Comparison of ENCODE assay signal across 8 mouse cellular contexts in genomic region chr11:120571754-120572416, GRCm38 (mm10). TPM values are rescaled to one million over a fixed set of nuclear protein-coding genes. Genes with fewer than 3 reads are reported as not detected.
A peak's percentile ranks its signal among the peaks of the same experiment; 100 is the strongest.
DNase-seq lines count a peak whose midpoint lies in the region; ATAC-seq lines count a peak whose summit lies in the region.

No protein-coding gene starts in this region.

- peaks cover 37% of the 10 kb centered on the region for H3K36me3 ChIP-seq in lung, embryonic 16.5 days (ENCODE audit: control insufficient read depth, insufficient read depth, low read length)
- peaks cover 43% of the 10 kb centered on the region for H3K36me3 ChIP-seq in embryonic facial prominence, embryonic 15.5 days
- H3K36me3 ChIP-seq in intestine, embryonic 15.5 days: peaks cover 35% of the 10 kb centered on the region
- peaks cover 30% of the 10 kb centered on the region for H3K36me3 ChIP-seq in neural tube, embryonic 14.5 days (ENCODE audit: control insufficient read depth, insufficient read depth, low read length)

- H3K4me1 ChIP-seq in lung, embryonic 16.5 days (replicated peaks; ENCODE audit: control insufficient read depth, insufficient read depth, low read length): peaks cover 18% of the 10 kb centered on the region
- H3K4me1 ChIP-seq in embryonic facial prominence, embryonic 15.5 days: peaks cover 25% of the 10 kb centered on the region
- peaks cover 25% of the 10 kb centered on the region for H3K4me1 ChIP-seq in intestine, embryonic 15.5 days (replicated peaks)
- peaks cover 16% of the 10 kb centered on the region for H3K4me1 ChIP-seq in neural tube, embryonic 14.5 days (ENCODE audit: control insufficient read depth, insufficient read depth, low read length)

- WGBS in lung, embryonic 16.5 days: 5% methylated on average over 11 of the region's 11 CpGs
- 8% methylated on average over 11 of the region's 11 CpGs for WGBS in embryonic facial prominence, embryonic 15.5 days
- WGBS in intestine, embryonic 15.5 days: 6% methylated on average over 11 of the region's 11 CpGs
- 15% methylated on average over 11 of the region's 11 CpGs for WGBS in neural tube, embryonic 14.5 days

- H3K9ac ChIP-seq in lung, embryonic 16.5 days (ENCODE audit: low read length): peak overlapping the region; percentile 98
- H3K9ac ChIP-seq in embryonic facial prominence, embryonic 15.5 days: peak overlapping the region; percentile 94
- H3K9ac ChIP-seq in intestine, embryonic 15.5 days: peak overlapping the region; percentile 93
- peak overlapping the region; percentile 72 for H3K9ac ChIP-seq in neural tube, embryonic 14.5 days (replicated peaks; ENCODE audit: low read depth, low read length)

- intact Hi-C loops in left cerebral cortex, postnatal 36 days (cut with DNase I): loop anchor here (2.0 to 10.0 kb wide), 2 partner anchors 57 to 87 kb away; partner anchors contain the start of gene Mrpl12

- H3K27me3 ChIP-seq in lung, embryonic 16.5 days (ENCODE audit: control insufficient read depth, insufficient read depth, low read depth, low read length): no peaks in the 10 kb centered on the region
- no peaks in the 10 kb centered on the region for H3K27me3 ChIP-seq in embryonic facial prominence, embryonic 15.5 days
- no peaks in the 10 kb centered on the region for H3K27me3 ChIP-seq in intestine, embryonic 15.5 days (replicated peaks)
- H3K27me3 ChIP-seq in neural tube, embryonic 14.5 days (ENCODE audit: control insufficient read depth, insufficient read depth, low read length): no peaks in the 10 kb centered on the region

- H3K27ac ChIP-seq in lung, embryonic 16.5 days (ENCODE audit: low read length): peak overlapping the region; percentile 83
- H3K27ac ChIP-seq in embryonic facial prominence, embryonic 15.5 days (replicated peaks): peak overlapping the region; percentile 98
- peak overlapping the region; percentile 85 for H3K27ac ChIP-seq in intestine, embryonic 15.5 days
- H3K27ac ChIP-seq in neural tube, embryonic 14.5 days (ENCODE audit: low read depth, low read length): peak overlapping the region; percentile 56

- no peaks in the 10 kb centered on the region for H3K9me3 ChIP-seq in lung, embryonic 16.5 days (ENCODE audit: control insufficient read depth, low read length)
- no peaks in the 10 kb centered on the region for H3K9me3 ChIP-seq in embryonic facial prominence, embryonic 15.5 days (replicated peaks)
- no peaks in the 10 kb centered on the region for H3K9me3 ChIP-seq in intestine, embryonic 15.5 days
- H3K9me3 ChIP-seq in neural tube, embryonic 14.5 days (ENCODE audit: control insufficient read depth, low read length): no peaks in the 10 kb centered on the region

- H3K4me3 ChIP-seq in lung, embryonic 16.5 days (ENCODE audit: low read length): peak overlapping the region; percentile 82
- H3K4me3 ChIP-seq in embryonic facial prominence, embryonic 15.5 days (replicated peaks): peak overlapping the region; percentile 97
- H3K4me3 ChIP-seq in intestine, embryonic 15.5 days (replicated peaks): peak overlapping the region; percentile 96
- peak overlapping the region; percentile 68 for H3K4me3 ChIP-seq in neural tube, embryonic 14.5 days (ENCODE audit: low read depth, low read length)

- no peak for DNase-seq in lung, postnatal 10 days
- no peak for DNase-seq in urinary bladder, adult 2 months (ENCODE audit: low spot score)
- no peak for DNase-seq in left cerebral cortex, postnatal 36 days (ENCODE audit: low spot score in 2 of 2)

- H3K4me2 ChIP-seq in lung, embryonic 16.5 days (ENCODE audit: low read depth, low read length): peak overlapping the region; percentile 91
- peak overlapping the region; percentile 75 for H3K4me2 ChIP-seq in embryonic facial prominence, embryonic 15.5 days (replicated peaks)
- peak overlapping the region; percentile 85 for H3K4me2 ChIP-seq in intestine, embryonic 15.5 days (replicated peaks)
- H3K4me2 ChIP-seq in neural tube, embryonic 14.5 days (ENCODE audit: low read depth, low read length): peak overlapping the region; percentile 95

- ATAC-seq in lung, embryonic 16.5 days (ENCODE audit: low read depth): no peak
- ATAC-seq in embryonic facial prominence, embryonic 15.5 days (ENCODE audit: insufficient number of reproducible peaks, low FRiP score, low TSS enrichment, low read depth): no peak
- no peak for ATAC-seq in intestine, embryonic 15.5 days
- no peak for ATAC-seq in neural tube, embryonic 14.5 days (ENCODE audit: low read depth)
- ATAC-seq in erythroid progenitor cell, adult 5-6 weeks (replicated peaks; ENCODE audit: low FRiP score, poor library complexity, severe bottlenecking): no peak

RNA-seq across cellular contexts. Expression of gene P4hb, which starts 1.2 kb away (rescaled TPM):
- polyA plus RNA-seq in lung, embryonic 16.5 days (2015; fragmentation: Nextera tagmentation; extraction: Ambion mirVana): 829 and 841 TPM in 2 replicates
- polyA plus RNA-seq in embryonic facial prominence, embryonic 15.5 days (2015; fragmentation: Nextera tagmentation; extraction: Ambion mirVana): 831 and 838 TPM in 2 replicates
- polyA plus RNA-seq in intestine, embryonic 15.5 days (2015; fragmentation: Nextera tagmentation; extraction: Ambion mirVana): 992 and 1,107 TPM in 2 replicates
- polyA plus RNA-seq in neural tube, embryonic 14.5 days (2014; fragmentation: Nextera tagmentation; extraction: Ambion mirVana): 248 and 330 TPM in 2 replicates
- 272 and 354 TPM in 2 replicates for polyA plus RNA-seq in urinary bladder, adult 2 months (2012; rRNA removed)
- 100 to 1,000 TPM; 122 to 126 TPM for total RNA-seq in left cerebral cortex, postnatal 36 days (2021)
- 101 and 104 TPM in 2 replicates for total RNA-seq in erythroid progenitor cell, adult 5-6 weeks (2015; ENCODE audit: low replicate concordance)
- 112 and 141 TPM in 2 replicates for total RNA-seq in erythroid progenitor cell, adult 5-6 weeks (2017; ENCODE audit: low replicate concordance)

RNA-seq across cellular contexts. Expression of gene Arhgdia, which starts 9.5 kb away (rescaled TPM):
- 654 and 680 TPM in 2 replicates for polyA plus RNA-seq in lung, embryonic 16.5 days (2015; fragmentation: Nextera tagmentation; extraction: Ambion mirVana)
- 593 and 594 TPM in 2 replicates for polyA plus RNA-seq in embryonic facial prominence, embryonic 15.5 days (2015; fragmentation: Nextera tagmentation; extraction: Ambion mirVana)
- polyA plus RNA-seq in intestine, embryonic 15.5 days (2015; fragmentation: Nextera tagmentation; extraction: Ambion mirVana): 559 and 611 TPM in 2 replicates
- polyA plus RNA-seq in neural tube, embryonic 14.5 days (2014; fragmentation: Nextera tagmentation; extraction: Ambion mirVana): 419 and 479 TPM in 2 replicates
- 399 and 409 TPM in 2 replicates for polyA plus RNA-seq in urinary bladder, adult 2 months (2012; rRNA removed)
- total RNA-seq in left cerebral cortex, postnatal 36 days (2021): 100 to 1,000 TPM; 304 to 344 TPM
- 134 and 150 TPM in 2 replicates for total RNA-seq in erythroid progenitor cell, adult 5-6 weeks (2015; ENCODE audit: low replicate concordance)
- total RNA-seq in erythroid progenitor cell, adult 5-6 weeks (2017; ENCODE audit: low replicate concordance): 45.3 and 49.3 TPM in 2 replicates

RNA-seq across cellular contexts. Expression of gene Ppp1r27, which starts 21.0 kb away (rescaled TPM):
- 0.95 and 2.6 TPM in 2 replicates for polyA plus RNA-seq in lung, embryonic 16.5 days (2015; fragmentation: Nextera tagmentation; extraction: Ambion mirVana)
- polyA plus RNA-seq in embryonic facial prominence, embryonic 15.5 days (2015; fragmentation: Nextera tagmentation; extraction: Ambion mirVana): 1.8 and 2.3 TPM in 2 replicates
- not detected in 2 replicates for polyA plus RNA-seq in intestine, embryonic 15.5 days (2015; fragmentation: Nextera tagmentation; extraction: Ambion mirVana)
- polyA plus RNA-seq in neural tube, embryonic 14.5 days (2014; fragmentation: Nextera tagmentation; extraction: Ambion mirVana): not detected in 2 replicates
- not detected in 2 replicates for polyA plus RNA-seq in urinary bladder, adult 2 months (2012; rRNA removed)
- not detected for total RNA-seq in left cerebral cortex, postnatal 36 days (2021)
- total RNA-seq in erythroid progenitor cell, adult 5-6 weeks (2015; ENCODE audit: low replicate concordance): not detected in 2 replicates
- not detected in 2 replicates for total RNA-seq in erythroid progenitor cell, adult 5-6 weeks (2017; ENCODE audit: low replicate concordance)

RNA-seq across cellular contexts. Expression of gene Mcrip1, which starts 22.4 kb away (rescaled TPM):
- polyA plus RNA-seq in lung, embryonic 16.5 days (2015; fragmentation: Nextera tagmentation; extraction: Ambion mirVana): 184 and 200 TPM in 2 replicates
- 235 and 237 TPM in 2 replicates for polyA plus RNA-seq in embryonic facial prominence, embryonic 15.5 days (2015; fragmentation: Nextera tagmentation; extraction: Ambion mirVana)
- polyA plus RNA-seq in intestine, embryonic 15.5 days (2015; fragmentation: Nextera tagmentation; extraction: Ambion mirVana): 135 and 142 TPM in 2 replicates
- polyA plus RNA-seq in neural tube, embryonic 14.5 days (2014; fragmentation: Nextera tagmentation; extraction: Ambion mirVana): 248 and 267 TPM in 2 replicates
- polyA plus RNA-seq in urinary bladder, adult 2 months (2012; rRNA removed): 112 and 117 TPM in 2 replicates
- 10 to 100 TPM; 73.4 to 91.7 TPM for total RNA-seq in left cerebral cortex, postnatal 36 days (2021)
- total RNA-seq in erythroid progenitor cell, adult 5-6 weeks (2015; ENCODE audit: low replicate concordance): 19.8 and 23.5 TPM in 2 replicates
- 1.7 and 5.6 TPM in 2 replicates for total RNA-seq in erythroid progenitor cell, adult 5-6 weeks (2017; ENCODE audit: low replicate concordance)

RNA-seq across cellular contexts. Expression of gene Alyref, which starts 26.3 kb away (rescaled TPM):
- polyA plus RNA-seq in lung, embryonic 16.5 days (2015; fragmentation: Nextera tagmentation; extraction: Ambion mirVana): 82.6 and 266 TPM in 2 replicates
- 420 and 426 TPM in 2 replicates for polyA plus RNA-seq in embryonic facial prominence, embryonic 15.5 days (2015; fragmentation: Nextera tagmentation; extraction: Ambion mirVana)
- 406 and 459 TPM in 2 replicates for polyA plus RNA-seq in intestine, embryonic 15.5 days (2015; fragmentation: Nextera tagmentation; extraction: Ambion mirVana)
- polyA plus RNA-seq in neural tube, embryonic 14.5 days (2014; fragmentation: Nextera tagmentation; extraction: Ambion mirVana): 191 and 222 TPM in 2 replicates
- polyA plus RNA-seq in urinary bladder, adult 2 months (2012; rRNA removed): 56.2 and 57.6 TPM in 2 replicates
- 10 to 100 TPM; 59.7 to 67.5 TPM for total RNA-seq in left cerebral cortex, postnatal 36 days (2021)
- 72.9 and 87.2 TPM in 2 replicates for total RNA-seq in erythroid progenitor cell, adult 5-6 weeks (2015; ENCODE audit: low replicate concordance)
- total RNA-seq in erythroid progenitor cell, adult 5-6 weeks (2017; ENCODE audit: low replicate concordance): 142 and 227 TPM in 2 replicates
